Mouse (Mus musculus): Measurements from ENCODE around the gene Rbm15.

Gene Rbm15

DNA sequence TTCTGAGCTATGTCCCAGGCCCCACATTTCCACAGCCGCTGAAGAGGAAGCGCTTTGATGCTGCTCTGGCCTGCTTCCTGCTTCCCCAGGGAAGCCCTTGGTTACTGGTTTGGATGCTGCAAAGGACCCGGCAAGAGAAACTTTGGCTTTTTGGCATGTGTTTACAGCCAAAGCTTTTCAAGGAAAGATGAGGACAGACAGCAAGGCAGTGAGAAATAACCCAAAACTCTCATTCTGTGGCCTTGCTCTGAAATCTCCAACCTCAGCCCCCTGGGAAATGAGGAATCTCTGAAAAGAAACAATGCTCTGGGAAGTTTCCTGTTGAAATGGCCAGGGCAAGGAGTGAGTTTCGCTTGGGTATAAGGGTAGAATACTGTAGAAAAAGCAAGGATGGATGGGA, 26.9 kb upstream of the Rbm15 start:
- Histone ChIP-seq H3K36me3 (ENCODE audit: insufficient read depth, low read length) (no peaks in the 10 kb centered on the region), H3K9me3 (ENCODE audit: low read length) (no peaks in the 10 kb centered on the region), H3K4me3 (replicated peaks; ENCODE audit: low read length) (no peak overlapping the region), H3K27me3 (ENCODE audit: insufficient read depth, low read length) (peaks cover 6% of the 10 kb centered on the region; the same call in 1 of the 2 replicates), H3K4me1 (replicated peaks; ENCODE audit: low read depth, low read length) (peaks cover 26% of the 10 kb centered on the region)
- TF ChIP-seq NANOG (IDR thresholded peaks at IDR 0.05; ENCODE audit: borderline replicate concordance, low read length) = no peak
- TF ChIP-seq POU5F1 (IDR thresholded peaks at IDR 0.05; ENCODE audit: borderline replicate concordance, low read length) = no peak
- no peak for TF ChIP-seq CTCF (conservative IDR thresholded peaks at IDR 0.05; ENCODE audit: low read length)

DNA sequence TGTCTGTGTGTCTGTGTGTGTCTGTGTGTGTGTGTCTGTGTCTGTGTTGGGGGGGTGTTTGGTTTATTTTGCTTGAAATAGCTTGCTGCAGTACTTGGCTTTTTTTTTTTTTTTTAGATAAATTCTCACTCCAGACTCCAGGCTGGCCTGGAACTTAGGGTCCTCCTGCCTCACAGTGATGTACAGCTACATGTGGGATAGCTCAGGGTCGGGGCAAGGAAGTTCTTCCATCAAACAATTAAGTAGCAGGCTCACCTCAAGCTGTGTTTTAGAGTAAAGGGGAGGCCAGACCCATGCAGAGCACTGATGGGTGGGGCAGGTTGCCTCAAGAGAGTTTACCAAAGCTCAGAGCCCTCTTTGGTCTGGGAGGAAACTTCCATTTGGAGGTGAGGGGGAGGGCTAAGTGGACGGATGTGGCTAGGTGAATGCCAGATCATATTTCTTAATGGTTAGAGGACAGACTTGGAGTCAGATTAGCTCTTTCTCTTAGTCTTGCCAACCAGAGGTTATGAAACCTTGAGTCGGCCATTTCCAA, 24.3 kb upstream of the Rbm15 start:
- H3K4me1 ChIP-seq (replicated peaks; ENCODE audit: low read depth, low read length) = peaks cover 34% of the 10 kb centered on the region
- H3K36me3 ChIP-seq (ENCODE audit: insufficient read depth, low read length) = no peaks in the 10 kb centered on the region
- H3K9me3 ChIP-seq (ENCODE audit: low read length) = no peaks in the 10 kb centered on the region
- H3K27me3 ChIP-seq (ENCODE audit: insufficient read depth, low read length) = peaks cover 2% of the 10 kb centered on the region; the same call in 1 of the 2 replicates
- no peak overlapping the region for H3K4me3 ChIP-seq (replicated peaks; ENCODE audit: low read length)
- TF ChIP-seq POU5F1 (IDR thresholded peaks at IDR 0.05; ENCODE audit: borderline replicate concordance, low read length) = no peak
- TF ChIP-seq NANOG (IDR thresholded peaks at IDR 0.05; ENCODE audit: borderline replicate concordance, low read length) = no peak
- TF ChIP-seq CTCF (conservative IDR thresholded peaks at IDR 0.05; ENCODE audit: low read length) = no peak

DNA sequence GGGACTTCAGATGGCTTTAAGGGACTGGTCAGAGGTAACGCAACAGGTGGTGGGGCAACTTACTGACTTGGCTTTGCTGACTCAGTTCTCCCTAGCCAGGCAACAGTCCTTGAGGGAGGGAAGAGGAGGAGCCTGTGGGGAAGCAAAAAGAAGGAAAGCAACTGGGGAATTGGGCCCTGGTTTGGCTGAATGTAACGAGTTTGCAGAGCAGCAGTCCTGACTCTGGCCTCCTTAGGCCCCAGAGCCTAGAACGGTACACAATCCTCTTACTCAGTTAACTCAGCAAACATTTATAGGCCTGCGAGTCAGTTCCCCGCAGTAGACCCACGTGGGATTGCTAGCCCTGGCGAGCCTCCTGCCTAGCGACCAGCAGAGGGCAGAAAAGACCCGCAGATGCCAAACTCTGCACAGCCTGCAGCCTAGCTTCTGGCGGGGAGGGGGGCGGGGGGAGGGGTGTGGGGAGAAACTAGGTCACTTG, 23.5 kb upstream of the Rbm15 start:
- H3K27me3 ChIP-seq (ENCODE audit: insufficient read depth, low read length) = peaks cover 2% of the 10 kb centered on the region; the same call in 1 of the 2 replicates
- H3K9me3 ChIP-seq (ENCODE audit: low read length) = no peaks in the 10 kb centered on the region
- H3K36me3 ChIP-seq (ENCODE audit: insufficient read depth, low read length) = no peaks in the 10 kb centered on the region
- TF ChIP-seq POU5F1 (IDR thresholded peaks at IDR 0.05; ENCODE audit: borderline replicate concordance, low read length) (no peak), NANOG (IDR thresholded peaks at IDR 0.05; ENCODE audit: borderline replicate concordance, low read length) (no peak), CTCF (conservative IDR thresholded peaks at IDR 0.05; ENCODE audit: low read length) (peak; percentile 50)
- H3K4me1 ChIP-seq (replicated peaks; ENCODE audit: low read depth, low read length) = peaks cover 34% of the 10 kb centered on the region
- H3K4me3 ChIP-seq (replicated peaks; ENCODE audit: low read length) = peak overlapping the region; percentile 51

DNA sequence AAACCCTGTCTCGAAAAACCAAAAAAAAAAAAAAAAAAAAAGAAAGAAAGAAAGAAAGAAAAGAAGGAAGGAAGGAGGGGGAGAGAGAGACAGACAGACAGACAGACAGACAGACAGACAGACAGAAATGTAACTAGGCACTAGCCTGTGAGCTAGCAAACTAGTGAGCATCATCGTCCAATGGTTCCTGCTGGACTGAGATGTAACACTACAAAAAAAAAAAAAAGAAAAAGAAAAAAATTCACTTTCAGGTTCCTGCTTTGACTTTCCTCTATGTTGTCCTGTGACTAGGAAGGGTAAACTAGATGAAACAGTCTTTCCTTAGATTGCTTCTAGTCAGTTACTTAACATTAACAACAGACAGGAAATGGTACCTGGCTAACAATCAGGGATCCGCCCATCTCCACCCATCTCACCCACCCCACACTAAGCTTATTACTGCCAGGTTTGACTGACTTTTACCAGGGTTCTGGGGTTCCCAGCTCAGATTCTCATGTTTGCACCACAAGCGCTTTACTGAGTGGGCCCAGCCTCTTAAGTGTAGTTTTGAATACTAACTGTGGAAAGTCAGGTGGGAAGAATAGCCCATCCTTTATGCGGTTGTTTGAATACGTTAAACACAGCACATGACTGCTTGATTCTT, 22.3 kb upstream of the Rbm15 start:
- Histone ChIP-seq H3K36me3 (ENCODE audit: insufficient read depth, low read length) (no peaks in the 10 kb centered on the region), H3K4me3 (replicated peaks; ENCODE audit: low read length) (no peak overlapping the region), H3K9me3 (ENCODE audit: low read length) (no peaks in the 10 kb centered on the region), H3K4me1 (replicated peaks; ENCODE audit: low read depth, low read length) (peaks cover 38% of the 10 kb centered on the region), H3K27me3 (ENCODE audit: insufficient read depth, low read length) (0 out of 2 replicates have a peak, but pooled peaks cover 2% of the 10 kb centered on the region)
- peak; percentile 43; the same call in 1 of the 2 replicates for TF ChIP-seq NANOG (IDR thresholded peaks at IDR 0.05; ENCODE audit: borderline replicate concordance, low read length)
- TF ChIP-seq POU5F1 (IDR thresholded peaks at IDR 0.05; ENCODE audit: borderline replicate concordance, low read length) = no peak

DNA sequence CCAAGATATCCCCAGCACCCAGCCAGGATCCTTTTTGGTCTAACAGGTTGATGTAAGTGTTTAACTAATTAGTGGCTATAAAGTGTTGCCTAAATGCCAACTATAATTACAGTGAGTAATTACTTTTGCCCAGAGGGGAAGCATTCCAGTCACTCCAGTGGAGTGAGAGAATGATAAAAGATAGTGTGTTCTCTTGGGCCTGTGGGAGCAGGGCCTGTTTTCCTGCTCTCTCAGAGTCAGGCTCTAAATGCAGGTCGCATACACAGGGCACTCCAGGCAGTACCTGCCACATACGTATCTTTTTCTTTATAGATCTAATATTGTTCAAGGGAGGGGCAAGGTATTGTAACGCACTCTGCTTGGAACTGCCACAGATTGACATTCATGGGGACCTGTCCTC, 18.2 kb upstream of the Rbm15 start:
- peaks cover 47% of the 10 kb centered on the region for H3K4me1 ChIP-seq (replicated peaks; ENCODE audit: low read depth, low read length)

DNA sequence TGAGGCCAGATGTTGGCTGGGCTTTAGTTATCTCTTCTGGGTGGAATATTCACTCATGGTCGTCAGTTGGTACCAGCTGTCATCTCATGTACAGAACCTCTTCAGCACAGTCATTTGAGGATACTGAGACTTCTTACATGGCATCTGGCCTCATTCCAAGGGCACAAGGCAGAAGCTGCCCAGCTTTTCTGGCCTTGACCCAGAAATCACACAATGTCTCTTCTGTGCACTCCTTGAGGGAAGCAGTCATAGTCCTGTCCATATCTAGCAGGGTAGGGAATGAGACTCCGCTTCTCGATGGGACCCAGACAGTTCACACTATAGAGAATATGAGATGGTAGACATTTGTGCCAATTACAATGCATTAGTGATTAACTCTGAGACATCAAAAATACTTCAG, 15.5 kb upstream of the Rbm15 start:
- Histone ChIP-seq H3K27me3 (ENCODE audit: insufficient read depth, low read length) (no peaks in the 10 kb centered on the region), H3K4me3 (replicated peaks; ENCODE audit: low read length) (no peak overlapping the region), H3K4me1 (replicated peaks; ENCODE audit: low read depth, low read length) (peaks cover 30% of the 10 kb centered on the region), H3K9me3 (ENCODE audit: low read length) (no peaks in the 10 kb centered on the region), H3K36me3 (ENCODE audit: insufficient read depth, low read length) (no peaks in the 10 kb centered on the region)
- TF ChIP-seq NANOG (IDR thresholded peaks at IDR 0.05; ENCODE audit: borderline replicate concordance, low read length) (no peak), POU5F1 (IDR thresholded peaks at IDR 0.05; ENCODE audit: borderline replicate concordance, low read length) (no peak), CTCF (conservative IDR thresholded peaks at IDR 0.05; ENCODE audit: low read length) (no peak)

More for the DNA sequence above, 18.2 kb upstream of the Rbm15 start:
- Histone ChIP-seq H3K9me3 (ENCODE audit: low read length) (no peaks in the 10 kb centered on the region), H3K27me3 (ENCODE audit: insufficient read depth, low read length) (no peaks in the 10 kb centered on the region), H3K36me3 (ENCODE audit: insufficient read depth, low read length) (no peaks in the 10 kb centered on the region), H3K4me3 (replicated peaks; ENCODE audit: low read length) (no peak overlapping the region)
- TF ChIP-seq NANOG (IDR thresholded peaks at IDR 0.05; ENCODE audit: borderline replicate concordance, low read length) (no peak), POU5F1 (IDR thresholded peaks at IDR 0.05; ENCODE audit: borderline replicate concordance, low read length) (no peak), CTCF (conservative IDR thresholded peaks at IDR 0.05; ENCODE audit: low read length) (no peak)

DNA sequence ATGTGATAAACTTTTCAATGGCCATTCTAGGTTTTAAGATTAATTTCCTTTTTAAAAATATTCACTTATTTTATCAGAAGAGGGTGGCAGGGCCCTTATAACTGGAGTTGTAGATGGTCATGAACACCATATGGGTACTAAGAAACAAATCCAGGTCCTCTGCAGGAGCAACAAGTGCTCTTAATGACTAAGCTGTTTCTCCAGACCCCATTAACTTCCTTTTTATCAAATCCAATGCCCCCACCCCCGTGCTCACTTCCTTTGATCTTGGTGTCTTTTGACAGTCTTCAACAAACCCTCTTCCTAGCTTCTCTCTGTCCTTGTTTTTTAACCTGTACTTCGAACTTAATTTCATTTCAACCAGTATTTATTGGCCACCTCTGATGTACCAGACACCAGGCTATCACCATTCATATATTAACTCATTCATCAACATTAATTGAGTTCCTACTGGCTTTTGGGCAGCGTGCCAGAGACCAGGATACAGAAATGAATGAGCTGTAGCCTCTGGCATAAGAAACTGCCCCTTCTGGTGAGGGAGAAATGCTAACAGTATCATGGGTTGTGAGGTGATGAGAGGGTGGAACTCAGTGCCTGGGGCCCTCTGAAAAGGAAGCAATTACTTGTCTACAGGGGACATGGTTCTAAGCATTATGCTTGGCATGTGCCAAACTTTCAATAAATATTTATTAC, 11.7 kb upstream of the Rbm15 start:
- H3K4me1 ChIP-seq (replicated peaks; ENCODE audit: low read depth, low read length) = peaks cover 35% of the 10 kb centered on the region
- H3K36me3 ChIP-seq (ENCODE audit: insufficient read depth, low read length) = no peaks in the 10 kb centered on the region
- H3K9me3 ChIP-seq (ENCODE audit: low read length) = no peaks in the 10 kb centered on the region
- peaks cover 16% of the 10 kb centered on the region for H3K27me3 ChIP-seq (ENCODE audit: insufficient read depth, low read length)
- no peak for TF ChIP-seq POU5F1 (IDR thresholded peaks at IDR 0.05; ENCODE audit: borderline replicate concordance, low read length)
- TF ChIP-seq NANOG (IDR thresholded peaks at IDR 0.05; ENCODE audit: borderline replicate concordance, low read length) = no peak
- no peak for TF ChIP-seq CTCF (conservative IDR thresholded peaks at IDR 0.05; ENCODE audit: low read length)
- no peak overlapping the region for H3K4me3 ChIP-seq (replicated peaks; ENCODE audit: low read length)

DNA sequence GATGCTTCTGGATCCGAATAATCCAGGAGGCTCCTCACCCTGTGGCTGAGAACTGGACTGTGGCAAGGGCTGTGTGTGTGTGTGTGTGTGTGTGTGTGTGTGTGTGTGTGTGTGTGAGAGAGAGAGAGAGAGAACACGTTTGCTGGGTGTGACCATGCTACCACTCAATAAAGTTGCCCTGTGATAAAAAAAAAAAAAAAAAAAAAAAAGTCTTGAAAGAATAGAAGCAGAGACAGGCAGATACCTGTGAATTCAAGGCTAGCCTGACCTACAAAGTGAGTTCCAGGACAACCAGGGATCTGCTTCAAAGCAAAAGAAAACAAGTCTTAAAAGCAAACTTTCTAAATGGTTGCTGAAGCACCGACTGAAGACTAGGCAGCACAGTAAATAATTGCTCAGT, 10.5 kb upstream of the Rbm15 start:
- Histone ChIP-seq H3K36me3 (ENCODE audit: insufficient read depth, low read length) (no peaks in the 10 kb centered on the region), H3K4me3 (replicated peaks; ENCODE audit: low read length) (no peak overlapping the region), H3K9me3 (ENCODE audit: low read length) (no peaks in the 10 kb centered on the region), H3K27me3 (ENCODE audit: insufficient read depth, low read length) (peaks cover 16% of the 10 kb centered on the region), H3K4me1 (replicated peaks; ENCODE audit: low read depth, low read length) (peaks cover 30% of the 10 kb centered on the region)
- TF ChIP-seq POU5F1 (IDR thresholded peaks at IDR 0.05; ENCODE audit: borderline replicate concordance, low read length) (no peak), CTCF (conservative IDR thresholded peaks at IDR 0.05; ENCODE audit: low read length) (no peak), NANOG (IDR thresholded peaks at IDR 0.05; ENCODE audit: borderline replicate concordance, low read length) (no peak)

Measured in E14TG2a.4 (cell line).